Mouse (Mus musculus) MEL (cell line): ENCODE results near the gene Slc12a4.

Experiments
- CTCF ChIP-seq, 3 experiments: IDR thresholded peaks in 2 of 3; conservative IDR thresholded peaks in 1 of 3; 2 replicates each; pipeline ENCODE4 v1.5.1; 2011 to 2012; ENCODE audit warnings: low read length in 3 of 3, low read depth in 2 of 3, mild to moderate bottlenecking in 2 of 3, improper control_type of control experiment in 1 of 3, inconsistent platforms in 1 of 3, mixed read lengths in 1 of 3, moderate library complexity in 1 of 3; ENCODE audit not compliant: control insufficient read depth in 1 of 3, insufficient read depth in 1 of 3, poor library complexity in 1 of 3, severe bottlenecking in 1 of 3
- GATA1 ChIP-seq: IDR thresholded peaks from 2 replicates; pipeline ENCODE4 v1.6.1; 2011; ENCODE audit warnings: low read depth, low read length, improper control_type of control experiment
- HCFC1 ChIP-seq: IDR thresholded peaks from 2 replicates; pipeline ENCODE4 v1.6.1; 2012; ENCODE audit warnings: low read depth, mild to moderate bottlenecking, inconsistent platforms, low read length, improper control_type of control experiment, moderate library complexity
- MAZ ChIP-seq: IDR thresholded peaks from 2 replicates; pipeline ENCODE4 v1.6.1; 2012; ENCODE audit warnings: low read depth, mild to moderate bottlenecking, inconsistent platforms, low read length, improper control_type of control experiment
- MYC ChIP-seq: IDR thresholded peaks from 2 replicates; pipeline ENCODE4 v1.6.1; 2011; ENCODE audit warnings: low read depth, mild to moderate bottlenecking, low read length, improper control_type of control experiment, moderate library complexity
- NRF1 ChIP-seq: IDR thresholded peaks from 2 replicates; pipeline ENCODE4 v1.6.1; 2014; ENCODE audit warnings: low read depth, mild to moderate bottlenecking, inconsistent platforms, low read length, improper control_type of control experiment, moderate library complexity; ENCODE audit not compliant: poor library complexity, insufficient read depth, severe bottlenecking
- POLR2A ChIP-seq, 2 experiments: IDR thresholded peaks; 2 replicates each; pipeline ENCODE4 v1.6.1; 2011 to 2012; ENCODE audit warnings: low read length in 2 of 2, mild to moderate bottlenecking in 2 of 2, control low read depth in 1 of 2, improper control_type of control experiment in 1 of 2, low read depth in 1 of 2, moderate library complexity in 1 of 2; ENCODE audit not compliant: control insufficient read depth in 1 of 2, insufficient read depth in 1 of 2, poor library complexity in 1 of 2
- RAD21 ChIP-seq: IDR thresholded peaks from 2 replicates; pipeline ENCODE4 v1.6.1; 2011; ENCODE audit warnings: mild to moderate bottlenecking, low read depth, low read length, improper control_type of control experiment
- TBP ChIP-seq: IDR thresholded peaks from 2 replicates; pipeline ENCODE4 v1.8.0; 2011; ENCODE audit warnings: low read depth, low read length, improper control_type of control experiment
- USF1 ChIP-seq: IDR thresholded peaks from 2 replicates; pipeline ENCODE4 v1.6.1; 2014; ENCODE audit warnings: low read depth, mild to moderate bottlenecking, inconsistent platforms, low read length, improper control_type of control experiment, moderate library complexity

- TF ChIP-seq POLR2A (IDR thresholded peaks at IDR 0.05; ENCODE audit: control insufficient read depth in 1 of 2, insufficient read depth in 1 of 2, low read depth in 1 of 2, low read length in 2 of 2, poor library complexity in 1 of 2) = no peak
- TF ChIP-seq NRF1 = no peak
- TF ChIP-seq CTCF (IDR thresholded peaks at IDR 0.05 in 2 of 3, conservative IDR thresholded peaks at IDR 0.05 in 1 of 3; ENCODE audit: control insufficient read depth in 1 of 3, insufficient read depth in 1 of 3, low read depth in 2 of 3, low read length in 3 of 3, poor library complexity in 1 of 3, severe bottlenecking in 1 of 3) = no peak
- TF ChIP-seq HCFC1 = no peak
- TF ChIP-seq USF1 = no peak
- no peak for TF ChIP-seq GATA1
- no peak for TF ChIP-seq TBP
- TF ChIP-seq RAD21 = no peak
- no peak for TF ChIP-seq MAZ
- no peak for TF ChIP-seq MYC
Observed at GRCm38 (mm10) chr8:105949350-105949749, 16.5 kb downstream of the Slc12a4 start.
